Mouse (Mus musculus): ENCODE data around the gene Celsr1.

Gene Celsr1

GRCm38 (mm10) chr15:85993931-85994583 lies 39.5 kb downstream of the Celsr1 start:
- DNase-seq, result no peak

GRCm38 (mm10) chr15:85993386-85993785 lies 40.2 kb downstream of the Celsr1 start:
- DNase-seq, result no peak

GRCm38 (mm10) chr15:85992125-85992495 lies 41.5 kb downstream of the Celsr1 start:
- DNase-seq, result no peak

GRCm38 (mm10) chr15:85991453-85992124 lies 42.0 kb downstream of the Celsr1 start:
- peak; percentile 76 to 81 for DNase-seq

GRCm38 (mm10) chr15:85990696-85991443 lies 42.7 kb downstream of the Celsr1 start:
- no peak for DNase-seq

GRCm38 (mm10) chr15:85987896-85988295 lies 45.7 kb downstream of the Celsr1 start:
- no peak for DNase-seq

- no peak for DNase-seq
Measured at GRCm38 (mm10) chr15:85986170-85986569, 47.4 kb downstream of the Celsr1 start.

- no peak for DNase-seq
Measured at GRCm38 (mm10) chr15:85985601-85986000, 48.0 kb downstream of the Celsr1 start.

GRCm38 (mm10) chr15:85983131-85983530 lies 50.4 kb downstream of the Celsr1 start:
- DNase-seq, result no peak

GRCm38 (mm10) chr15:85982416-85982775 lies 51.2 kb downstream of the Celsr1 start:
- no peak for DNase-seq

GRCm38 (mm10) chr15:85981768-85982415 lies 51.7 kb downstream of the Celsr1 start:
- no peak for DNase-seq

GRCm38 (mm10) chr15:85977086-85977485 lies 56.5 kb downstream of the Celsr1 start:
- DNase-seq, result peak in 1 of 2 experiments; percentile 15

- peak; percentile 21 to 37 for DNase-seq
Measured at GRCm38 (mm10) chr15:85975746-85976145, 57.8 kb downstream of the Celsr1 start.

GRCm38 (mm10) chr15:85971596-85971995 lies 62.0 kb downstream of the Celsr1 start:
- DNase-seq, result no peak

GRCm38 (mm10) chr15:85970441-85970840 lies 63.1 kb downstream of the Celsr1 start:
- no peak for DNase-seq

GRCm38 (mm10) chr15:85969707-85970153 lies 63.8 kb downstream of the Celsr1 start:
- no peak for DNase-seq

- DNase-seq, result no peak
Measured at GRCm38 (mm10) chr15:85969291-85969690, 64.3 kb downstream of the Celsr1 start.

- no peak for DNase-seq
Measured at GRCm38 (mm10) chr15:85966032-85966431, 67.5 kb downstream of the Celsr1 start.

- no peak for DNase-seq
Measured at GRCm38 (mm10) chr15:85963279-85963840, 70.2 kb downstream of the Celsr1 start.

- DNase-seq, result no peak
Measured at GRCm38 (mm10) chr15:85962691-85963090, 70.9 kb downstream of the Celsr1 start.

GRCm38 (mm10) chr15:85961651-85962050 lies 71.9 kb downstream of the Celsr1 start:
- no peak for DNase-seq

GRCm38 (mm10) chr15:85961131-85961530 lies 72.4 kb downstream of the Celsr1 start:
- DNase-seq, result no peak

GRCm38 (mm10) chr15:85956202-85956601 lies 77.4 kb downstream of the Celsr1 start:
- no peak for DNase-seq
